Mouse (Mus musculus) myocyte (in vitro differentiated cells): ENCODE measurements around the gene Dlg1. TPM values are rescaled to one million over a fixed set of nuclear protein-coding genes. Genes with fewer than 3 reads are reported as not detected.

ENCODE experiments used
- H3K27me3 ChIP-seq: one replicate; pipeline ENCODE4 v1.6.1; 2011; ENCODE audit not compliant: control insufficient read depth, insufficient read depth, insufficient read length
- H3K36me3 ChIP-seq: one replicate; pipeline ENCODE4 v1.6.1; 2011; ENCODE audit not compliant: control insufficient read depth, insufficient read depth
- H3K4me2 ChIP-seq: one replicate; pipeline ENCODE4 v1.6.1; 2011; ENCODE audit warnings: low read depth, control low read depth
- H3K4me3 ChIP-seq: one replicate; pipeline ENCODE4 v1.5.1; 2011; ENCODE audit warnings: mild to moderate bottlenecking, control low read depth, moderate library complexity
- H3K79me2 ChIP-seq: one replicate; pipeline ENCODE4 v1.6.1; 2011; ENCODE audit not compliant: control insufficient read depth, insufficient read depth
- H3ac ChIP-seq: one replicate; pipeline ENCODE4 v1.6.1; 2011; ENCODE audit not compliant: control insufficient read depth, insufficient read length
- CEBPB ChIP-seq: IDR thresholded peaks from 2 replicates; pipeline ENCODE4 v1.6.1; 2011; ENCODE audit warnings: mild to moderate bottlenecking, moderate library complexity; ENCODE audit not compliant: poor library complexity, insufficient read depth, severe bottlenecking
- E2F4 ChIP-seq: IDR thresholded peaks from one replicate; pipeline ENCODE4 v1.6.1; 2011; ENCODE audit warnings: mild to moderate bottlenecking, control low read depth, moderate library complexity; ENCODE audit not compliant: insufficient read depth
- MAX ChIP-seq: IDR thresholded peaks from one replicate; pipeline ENCODE4 v1.6.1; 2011; ENCODE audit warnings: low read depth, mild to moderate bottlenecking, control low read depth
- MYOD1 ChIP-seq, 3 experiments: IDR thresholded peaks; one replicate each; pipeline ENCODE4 v1.6.1; 2011; ENCODE audit warnings: control low read depth in 2 of 3, low read depth in 2 of 3, mild to moderate bottlenecking in 2 of 3, moderate library complexity in 1 of 3; ENCODE audit not compliant: insufficient read length in 2 of 3, control insufficient read depth in 1 of 3
- MYOG ChIP-seq, 3 experiments: IDR thresholded peaks; one replicate each; pipeline ENCODE4 v1.6.1; 2011; ENCODE audit warnings: control low read depth in 2 of 3, low read depth in 2 of 3, mild to moderate bottlenecking in 2 of 3; ENCODE audit not compliant: insufficient read length in 2 of 3, control insufficient read depth in 1 of 3, insufficient read depth in 1 of 3
- POLR2A ChIP-seq: IDR thresholded peaks from one replicate; pipeline ENCODE4 v1.6.1; 2011; ENCODE audit warnings: low read depth, mild to moderate bottlenecking, control low read depth, moderate library complexity; ENCODE audit not compliant: insufficient read length
- POLR2AphosphoS2 ChIP-seq: IDR thresholded peaks from one replicate; pipeline ENCODE4 v1.6.1; 2011; ENCODE audit warnings: low read depth, control low read depth; ENCODE audit not compliant: insufficient read length
- REST ChIP-seq: IDR thresholded peaks from one replicate; pipeline ENCODE4 v1.6.1; 2011; ENCODE audit warnings: mild to moderate bottlenecking, control low read depth, moderate library complexity; ENCODE audit not compliant: insufficient read depth, insufficient read length
- SRF ChIP-seq: IDR thresholded peaks from one replicate; pipeline ENCODE4 v1.6.1; 2011; ENCODE audit warnings: low read depth; ENCODE audit not compliant: control insufficient read depth, insufficient read length
- TCF12 ChIP-seq: IDR thresholded peaks from one replicate; pipeline ENCODE4 v1.6.1; 2011; ENCODE audit warnings: mild to moderate bottlenecking, control low read depth; ENCODE audit not compliant: poor library complexity, insufficient read depth, severe bottlenecking
- TCF3 ChIP-seq: IDR thresholded peaks from one replicate; pipeline ENCODE4 v1.6.1; 2011; ENCODE audit warnings: low read depth, control low read depth; ENCODE audit not compliant: insufficient read length
- USF1 ChIP-seq: IDR thresholded peaks from one replicate; pipeline ENCODE4 v1.6.1; 2011; ENCODE audit warnings: low read depth, mild to moderate bottlenecking, control low read depth, moderate library complexity
- polyA plus RNA-seq: library from polyadenylated mRNA; unstranded; fragments of >200 nt; fragmentation: generic; extraction: Trizol; gene quantifications from one replicate; pipeline ENCODE4 v1.2.1, GENCODE M21; 2012; ENCODE audit warnings: missing spikeins

Gene Dlg1
- polyA plus RNA-seq, 1 experiment: 23.2 TPM

- Histone ChIP-seq H3K36me3 (no peaks in the 10 kb centered on the region), H3K4me2 (peak overlapping the region; percentile 18), H3ac (no peak overlapping the region)
Observed at GRCm38 (mm10) chr16:31883302-31883701, 220.1 kb downstream of the Dlg1 start.

DNA sequence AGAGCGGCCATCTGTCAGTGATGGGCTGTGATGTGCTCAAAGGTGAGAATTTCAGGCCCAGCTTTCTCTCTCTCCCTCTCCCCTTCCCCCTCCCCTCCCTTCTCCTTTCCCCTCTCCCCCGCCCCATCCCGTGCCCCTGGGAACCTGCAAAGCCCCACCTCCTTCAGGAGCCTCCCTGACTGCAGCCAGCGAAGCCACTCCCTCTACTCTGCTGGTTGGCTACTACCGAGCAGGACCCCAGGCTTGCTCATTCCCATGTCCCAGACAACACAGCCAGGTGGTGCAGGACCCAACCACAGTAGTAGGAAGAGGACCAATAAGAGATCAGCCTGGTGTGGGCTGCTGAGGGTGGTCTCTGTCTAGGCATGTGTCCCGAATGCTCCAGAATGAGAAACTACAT lies 220.7 kb downstream of the Dlg1 start:
- H3K4me2 ChIP-seq: no peak overlapping the region
- H3ac ChIP-seq: no peak overlapping the region
- H3K27me3 ChIP-seq: peaks cover 39% of the 10 kb centered on the region
- no peaks in the 10 kb centered on the region for H3K36me3 ChIP-seq
- no peaks in the 10 kb centered on the region for H3K79me2 ChIP-seq
- H3K4me3 ChIP-seq: no peak overlapping the region
- TF ChIP-seq REST (no peak), TCF12 (no peak), MYOD1 (IDR thresholded peaks at IDR 0.05; ENCODE audit: control insufficient read depth in 1 of 3, insufficient read length in 2 of 3, low read depth in 2 of 3) (no peak), CEBPB (no peak), MAX (no peak), USF1 (no peak), POLR2AphosphoS2 (no peak), SRF (no peak), E2F4 (no peak), POLR2A (no peak), TCF3 (no peak), MYOG (IDR thresholded peaks at IDR 0.05; ENCODE audit: control insufficient read depth in 1 of 3, insufficient read depth in 1 of 3, insufficient read length in 2 of 3, low read depth in 2 of 3) (no peak)

More at GRCm38 (mm10) chr16:31883302-31883701, 220.1 kb downstream of the Dlg1 start:
- peaks cover 33% of the 10 kb centered on the region for H3K27me3 ChIP-seq
- H3K4me3 ChIP-seq: no peak overlapping the region
- TF ChIP-seq CEBPB (no peak), REST (no peak), POLR2AphosphoS2 (no peak), TCF3 (no peak), MYOG (IDR thresholded peaks at IDR 0.05; ENCODE audit: control insufficient read depth in 1 of 3, insufficient read depth in 1 of 3, insufficient read length in 2 of 3, low read depth in 2 of 3) (no peak), MYOD1 (IDR thresholded peaks at IDR 0.05; ENCODE audit: control insufficient read depth in 1 of 3, insufficient read length in 2 of 3, low read depth in 2 of 3) (no peak), SRF (no peak), POLR2A (no peak)
- H3K79me2 ChIP-seq: no peaks in the 10 kb centered on the region

DNA sequence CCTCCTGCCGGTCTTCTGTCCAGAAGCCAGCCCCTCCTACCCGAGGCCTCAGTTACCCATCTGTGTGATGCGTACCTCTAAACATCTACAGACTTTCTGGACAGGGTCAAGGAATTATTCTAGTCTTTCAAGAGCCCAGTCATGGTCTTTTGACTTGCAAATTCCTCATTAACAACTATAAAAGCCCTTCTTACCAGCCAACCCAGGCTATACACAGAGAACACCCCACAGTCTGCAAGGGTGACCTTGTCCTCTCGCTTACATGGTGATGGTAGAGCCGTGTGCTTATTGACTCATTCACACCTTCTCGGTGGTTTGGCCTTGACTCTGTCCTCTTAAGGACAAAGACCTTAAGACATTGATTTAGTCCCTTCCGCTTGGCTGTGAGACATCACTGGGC lies 227.7 kb downstream of the Dlg1 start:
- Histone ChIP-seq H3K79me2 (no peaks in the 10 kb centered on the region), H3K4me3 (no peak overlapping the region), H3K36me3 (no peaks in the 10 kb centered on the region), H3K27me3 (peaks cover 50% of the 10 kb centered on the region), H3ac (no peak overlapping the region), H3K4me2 (no peak overlapping the region)
- TF ChIP-seq TCF12 (no peak), USF1 (no peak), CEBPB (no peak)

GRCm38 (mm10) chr16:31893396-31894141 lies 230.3 kb downstream of the Dlg1 start:
- Histone ChIP-seq H3K36me3 (no peaks in the 10 kb centered on the region), H3K79me2 (no peaks in the 10 kb centered on the region), H3K27me3 (peaks cover 26% of the 10 kb centered on the region), H3K4me3 (no peak overlapping the region), H3ac (no peak overlapping the region), H3K4me2 (no peak overlapping the region)
- TF ChIP-seq MAX (no peak), REST (no peak), SRF (no peak), POLR2A (no peak), TCF12 (no peak), E2F4 (no peak), CEBPB (no peak), TCF3 (no peak), MYOD1 (IDR thresholded peaks at IDR 0.05; ENCODE audit: control insufficient read depth in 1 of 3, insufficient read length in 2 of 3, low read depth in 2 of 3) (no peak), USF1 (no peak)

DNA sequence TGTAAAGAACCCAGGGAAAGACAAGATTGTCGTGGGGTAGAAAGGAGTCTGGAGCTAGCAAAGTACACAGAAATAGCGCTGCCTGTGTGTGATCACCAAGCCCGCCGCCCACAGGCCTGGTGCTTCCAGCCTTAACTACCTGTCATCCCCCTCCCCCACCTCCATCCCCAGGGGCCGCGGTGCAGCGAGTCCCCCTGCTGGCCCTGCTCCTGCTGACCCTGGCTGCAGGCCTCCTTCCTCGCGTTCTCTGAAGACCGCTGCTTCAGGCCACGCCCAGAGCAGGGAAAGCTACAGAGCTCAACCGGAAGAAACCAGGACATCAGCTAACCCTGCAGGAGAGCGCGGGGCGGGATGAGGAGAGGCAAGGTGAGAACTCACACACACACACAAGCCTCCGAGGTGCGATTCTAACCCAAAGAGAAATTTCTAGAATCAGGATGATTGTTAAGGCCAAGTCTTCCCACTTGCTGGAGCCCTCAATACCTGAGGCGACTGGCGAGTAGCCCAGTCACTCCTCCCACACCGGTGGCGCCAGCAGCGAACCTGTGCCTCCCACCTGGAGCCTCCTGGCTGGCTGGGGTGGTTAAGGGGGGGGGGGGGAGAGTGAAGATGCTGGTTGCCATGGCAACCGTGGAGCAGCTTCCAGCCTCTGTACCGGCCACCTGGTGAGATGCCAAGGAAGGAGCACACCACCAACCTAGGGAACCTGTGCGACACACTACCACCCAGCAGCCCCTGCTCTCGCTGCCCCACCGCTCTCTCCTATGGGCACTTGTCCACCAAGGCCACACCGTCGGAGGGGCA lies 233.9 kb downstream of the Dlg1 start:
- TF ChIP-seq MYOD1 (IDR thresholded peaks at IDR 0.05; ENCODE audit: control insufficient read depth in 1 of 3, insufficient read length in 2 of 3, low read depth in 2 of 3) (no peak), POLR2AphosphoS2 (no peak), E2F4 (no peak), POLR2A (no peak), MYOG (IDR thresholded peaks at IDR 0.05; ENCODE audit: control insufficient read depth in 1 of 3, insufficient read depth in 1 of 3, insufficient read length in 2 of 3, low read depth in 2 of 3) (no peak), TCF12 (no peak), CEBPB (no peak), USF1 (no peak), REST (no peak), TCF3 (no peak), MAX (no peak), SRF (no peak)
- Histone ChIP-seq H3K27me3 (peaks cover 7% of the 10 kb centered on the region), H3K4me2 (no peak overlapping the region), H3K36me3 (no peaks in the 10 kb centered on the region), H3ac (no peak overlapping the region), H3K4me3 (no peak overlapping the region), H3K79me2 (no peaks in the 10 kb centered on the region)
